Mouse (Mus musculus): Measurements from ENCODE around the gene Il11ra2. TPM values are rescaled to one million over a fixed set of nuclear protein-coding genes. Genes with fewer than 3 reads are reported as not detected.
"Not testable (repeated sequence)": the region's sequence is repeated elsewhere in the genome, so short reads cannot be mapped to it uniquely, and the experiment has no call there.

Gene Il11ra2
- not detected in 2 replicates for polyA plus RNA-seq (2012; rRNA removed)

DNA sequence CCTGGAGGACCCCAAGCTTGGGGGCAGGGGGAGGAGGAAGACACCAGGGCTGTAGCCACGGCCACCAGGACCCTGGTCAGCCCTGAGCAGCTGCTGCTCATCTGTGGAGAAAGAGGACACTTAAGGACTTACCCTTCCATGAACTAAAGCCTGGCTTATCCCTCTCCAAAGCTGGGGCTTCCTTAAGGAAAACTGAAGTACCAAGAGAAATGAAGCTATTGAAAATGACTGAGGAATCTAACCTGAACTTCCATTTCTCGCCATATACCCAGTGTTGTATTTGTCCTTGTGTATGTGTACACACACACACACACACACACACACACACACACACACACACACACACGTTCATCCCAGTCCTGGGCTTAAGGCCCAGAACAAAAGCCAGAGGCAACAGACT is at the start of gene Il11ra2:
Gene Il11ra2, minus strand, starts transcription at position 101 of the 400 bp plus-strand sequence.
- not testable (repeated sequence) for H3K4me1 ChIP-seq (ENCODE audit: control insufficient read depth, insufficient read depth, insufficient read length, low read length); H3K36me3 ChIP-seq (ENCODE audit: control insufficient read depth, insufficient read depth, low read length); H3K27ac ChIP-seq (ENCODE audit: insufficient read depth, low read depth, low read length); H3K4me3 ChIP-seq (ENCODE audit: low read depth, low read length); H3K27me3 ChIP-seq (ENCODE audit: control insufficient read depth, insufficient read depth, low read length)
- WGBS, result no CpG with 5 or more reads among the region's 3 CpGs

DNA sequence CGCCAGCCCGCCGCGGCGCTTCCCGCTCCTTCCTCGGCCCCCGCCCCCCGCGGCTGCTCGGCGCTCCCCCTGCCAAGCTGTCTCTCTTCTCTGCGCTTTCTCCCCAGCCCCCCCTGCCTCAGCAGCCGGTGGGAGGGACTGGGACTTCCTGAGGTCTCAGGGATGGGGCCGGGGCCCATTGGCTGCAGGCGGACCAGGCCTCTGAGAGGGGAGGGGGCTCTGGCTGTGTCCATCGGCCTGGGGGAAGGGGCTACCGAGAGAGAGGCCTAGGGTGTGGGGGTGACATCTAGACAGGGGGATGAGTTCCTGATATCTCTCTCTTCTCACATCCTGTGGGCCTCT is 20.5 kb upstream of the Il11ra2 start:
- not testable (repeated sequence) for H3K36me3 ChIP-seq (ENCODE audit: control insufficient read depth, insufficient read depth, low read length); H3K27ac ChIP-seq (ENCODE audit: insufficient read depth, low read depth, low read length); H3K27me3 ChIP-seq (ENCODE audit: control insufficient read depth, insufficient read depth, low read length); H3K4me3 ChIP-seq (ENCODE audit: low read depth, low read length); H3K4me1 ChIP-seq (ENCODE audit: control insufficient read depth, insufficient read depth, insufficient read length, low read length)
- WGBS, result no CpG with 5 or more reads among the region's 18 CpGs

DNA sequence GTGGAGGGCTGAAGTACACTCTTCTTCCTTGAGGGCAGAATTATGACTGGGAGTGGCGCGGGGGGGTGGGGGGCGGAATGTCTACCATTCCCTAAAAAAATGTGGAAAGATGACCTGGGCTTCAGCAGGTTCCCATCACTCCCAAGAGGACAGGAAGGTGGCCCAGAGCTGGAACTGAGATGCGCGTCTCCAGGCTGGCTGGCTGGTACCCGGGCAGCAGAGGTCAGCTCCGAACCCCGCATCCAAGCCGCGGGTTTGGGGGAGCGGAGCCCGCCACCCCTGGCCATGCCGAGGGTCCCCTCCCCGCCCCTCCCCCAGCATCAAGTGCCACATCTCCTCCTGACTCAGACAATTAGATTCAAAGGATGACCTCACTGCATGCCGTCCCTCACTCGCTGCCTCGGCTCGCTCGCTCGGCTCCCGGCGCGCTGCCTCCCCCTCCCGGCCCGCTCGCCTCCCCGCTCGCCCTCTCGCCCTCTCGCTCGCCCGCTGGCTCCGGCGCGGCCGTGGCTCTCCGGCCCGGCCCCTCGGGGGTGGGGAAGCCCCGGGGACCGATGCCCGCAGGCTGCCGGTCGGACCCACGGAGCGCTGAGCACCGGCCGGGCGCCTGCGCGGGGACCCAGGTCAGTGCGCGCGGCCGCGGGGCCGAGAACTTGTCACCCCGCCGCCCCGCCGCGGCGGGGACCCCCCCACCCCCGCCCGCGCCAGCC is 19.9 kb upstream of the Il11ra2 start:
- no CpG with 5 or more reads among the region's 66 CpGs for WGBS
- H3K27ac ChIP-seq (ENCODE audit: insufficient read depth, low read depth, low read length), result not testable (repeated sequence)

DNA sequence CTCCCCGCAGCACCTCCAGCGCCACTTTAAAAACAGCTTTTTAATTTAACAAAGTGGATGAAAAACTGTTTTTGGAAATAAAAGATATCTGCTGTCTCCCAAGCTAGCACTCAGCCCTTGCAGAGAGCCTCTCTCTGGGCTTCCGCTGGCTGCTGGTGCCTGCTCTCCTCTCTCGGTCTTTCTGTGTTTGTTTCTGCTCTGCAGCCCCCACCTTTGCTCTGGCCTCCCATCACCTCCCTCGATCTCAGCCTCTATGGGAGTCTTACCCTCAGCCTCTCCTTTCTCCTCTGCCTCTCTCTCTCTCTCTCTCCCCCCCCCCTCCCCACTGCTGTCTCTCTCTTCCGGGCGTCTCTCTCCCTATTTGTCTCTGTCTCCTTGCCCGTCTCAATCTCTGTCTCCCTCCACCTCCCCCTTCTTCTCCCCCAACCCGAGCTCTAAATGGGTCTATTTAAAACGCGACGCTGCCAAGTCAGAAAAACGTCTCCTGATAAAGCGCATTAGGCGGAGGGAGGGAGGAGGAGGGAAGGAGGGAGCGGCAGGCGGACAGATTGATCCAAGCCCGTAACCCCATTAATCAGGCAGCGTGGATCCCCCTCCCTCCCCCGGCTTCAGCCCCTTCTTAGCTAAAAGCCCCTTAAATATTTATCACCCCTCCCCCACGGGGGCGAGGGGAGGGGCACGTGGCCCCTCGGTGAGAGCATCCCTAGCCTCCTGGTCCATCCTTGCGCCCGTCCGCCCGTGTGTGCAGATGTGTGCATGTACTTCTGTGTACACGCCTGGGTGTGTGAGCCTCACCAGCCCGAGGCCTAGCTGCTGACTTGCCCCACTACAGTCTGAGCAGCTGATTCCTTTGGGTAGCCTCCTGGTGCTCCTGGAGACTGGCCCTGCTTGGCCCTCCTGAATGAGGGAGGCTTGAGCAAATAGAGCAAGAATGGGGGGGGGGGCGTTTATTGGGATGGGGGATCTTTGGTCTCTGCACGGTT is 19.0 kb upstream of the Il11ra2 start:
- no CpG with 5 or more reads among the region's 32 CpGs for WGBS

More for the DNA sequence above, 19.9 kb upstream of the Il11ra2 start:
- not testable (repeated sequence) for H3K27me3 ChIP-seq (ENCODE audit: control insufficient read depth, insufficient read depth, low read length); H3K36me3 ChIP-seq (ENCODE audit: control insufficient read depth, insufficient read depth, low read length); H3K4me1 ChIP-seq (ENCODE audit: control insufficient read depth, insufficient read depth, insufficient read length, low read length); H3K4me3 ChIP-seq (ENCODE audit: low read depth, low read length)

DNA sequence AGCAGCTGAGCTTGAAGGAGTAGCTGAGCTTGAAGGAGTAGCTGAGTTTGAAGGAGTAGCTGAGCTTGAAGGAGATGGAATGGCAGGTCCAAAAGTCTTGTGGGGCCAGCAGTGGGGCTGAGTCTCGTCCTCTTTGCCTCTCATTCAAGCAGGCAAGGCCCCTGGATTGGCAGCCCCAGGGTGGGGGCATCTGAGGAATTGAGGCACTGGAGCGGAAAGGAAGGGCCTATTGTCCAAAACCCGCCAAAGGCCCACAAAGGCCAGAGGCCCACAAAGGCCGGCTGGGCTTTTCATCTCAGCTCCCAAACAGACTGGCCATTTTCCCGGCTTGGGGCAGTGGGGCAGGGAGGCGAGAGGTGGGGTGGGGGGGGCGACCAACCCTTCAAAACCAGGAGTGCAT is 17.7 kb upstream of the Il11ra2 start:
- WGBS, result no CpG with 5 or more reads among the region's 7 CpGs
- H3K36me3 ChIP-seq (ENCODE audit: control insufficient read depth, insufficient read depth, low read length); H3K27ac ChIP-seq (ENCODE audit: insufficient read depth, low read depth, low read length); H3K27me3 ChIP-seq (ENCODE audit: control insufficient read depth, insufficient read depth, low read length); H3K4me3 ChIP-seq (ENCODE audit: low read depth, low read length); H3K4me1 ChIP-seq (ENCODE audit: control insufficient read depth, insufficient read depth, insufficient read length, low read length): not testable (repeated sequence)

More for the DNA sequence above, 19.0 kb upstream of the Il11ra2 start:
- not testable (repeated sequence) for H3K36me3 ChIP-seq (ENCODE audit: control insufficient read depth, insufficient read depth, low read length); H3K27ac ChIP-seq (ENCODE audit: insufficient read depth, low read depth, low read length); H3K4me1 ChIP-seq (ENCODE audit: control insufficient read depth, insufficient read depth, insufficient read length, low read length); H3K27me3 ChIP-seq (ENCODE audit: control insufficient read depth, insufficient read depth, low read length); H3K4me3 ChIP-seq (ENCODE audit: low read depth, low read length)

DNA sequence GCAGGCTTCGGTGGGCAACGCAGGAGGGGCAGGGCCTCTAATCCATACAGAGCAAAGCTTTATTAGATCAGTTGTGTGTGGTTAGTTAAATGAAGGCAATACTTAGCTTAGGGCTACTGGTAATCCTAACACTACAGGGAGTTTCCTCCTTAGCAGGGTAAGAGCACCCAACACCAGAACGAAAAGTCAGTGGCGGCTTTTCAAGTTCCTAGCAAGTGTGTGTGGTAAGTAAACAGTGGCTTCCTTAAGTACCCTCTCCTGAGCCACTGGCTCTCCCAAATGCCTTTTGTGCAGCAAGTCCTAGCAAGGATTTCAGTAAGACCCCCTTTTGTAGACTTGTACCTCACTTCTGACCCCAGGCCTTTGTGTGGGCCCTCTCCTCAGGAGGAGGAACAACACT is 13.7 kb upstream of the Il11ra2 start:
- H3K36me3 ChIP-seq (ENCODE audit: control insufficient read depth, insufficient read depth, low read length); H3K27ac ChIP-seq (ENCODE audit: insufficient read depth, low read depth, low read length); H3K27me3 ChIP-seq (ENCODE audit: control insufficient read depth, insufficient read depth, low read length); H3K4me3 ChIP-seq (ENCODE audit: low read depth, low read length); H3K4me1 ChIP-seq (ENCODE audit: control insufficient read depth, insufficient read depth, insufficient read length, low read length): not testable (repeated sequence)
- no CpG with 5 or more reads among the region's 4 CpGs for WGBS

DNA sequence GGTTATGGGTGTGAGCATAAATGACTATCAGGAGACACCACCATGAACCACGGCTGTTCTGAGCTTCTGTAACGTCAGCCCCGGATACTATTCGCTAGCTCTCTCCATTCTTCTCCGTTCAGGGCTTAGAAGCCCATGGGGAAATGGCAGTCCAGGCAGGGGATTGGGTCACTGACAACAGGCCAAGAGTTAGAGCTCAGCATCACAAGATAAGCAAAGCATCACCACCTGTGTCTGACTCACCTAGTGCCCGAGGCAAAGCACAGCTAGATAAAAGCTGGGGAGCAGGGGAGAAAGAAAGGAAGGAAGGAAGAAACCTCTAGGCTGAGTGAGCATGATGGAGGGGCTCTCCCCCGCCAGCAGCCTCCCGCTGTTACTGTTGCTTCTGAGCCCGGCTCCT is 6.7 kb downstream of the Il11ra2 start, which contains the start of gene Ccl27b:
Gene Ccl27b, plus strand, starts transcription at position 301 of the 400 bp plus-strand sequence.
- H3K36me3 ChIP-seq (ENCODE audit: control insufficient read depth, insufficient read depth, low read length); H3K4me1 ChIP-seq (ENCODE audit: control insufficient read depth, insufficient read depth, insufficient read length, low read length); H3K27me3 ChIP-seq (ENCODE audit: control insufficient read depth, insufficient read depth, low read length); H3K27ac ChIP-seq (ENCODE audit: insufficient read depth, low read depth, low read length); H3K4me3 ChIP-seq (ENCODE audit: low read depth, low read length): not testable (repeated sequence)
- WGBS, result no CpG with 5 or more reads among the region's 9 CpGs

DNA sequence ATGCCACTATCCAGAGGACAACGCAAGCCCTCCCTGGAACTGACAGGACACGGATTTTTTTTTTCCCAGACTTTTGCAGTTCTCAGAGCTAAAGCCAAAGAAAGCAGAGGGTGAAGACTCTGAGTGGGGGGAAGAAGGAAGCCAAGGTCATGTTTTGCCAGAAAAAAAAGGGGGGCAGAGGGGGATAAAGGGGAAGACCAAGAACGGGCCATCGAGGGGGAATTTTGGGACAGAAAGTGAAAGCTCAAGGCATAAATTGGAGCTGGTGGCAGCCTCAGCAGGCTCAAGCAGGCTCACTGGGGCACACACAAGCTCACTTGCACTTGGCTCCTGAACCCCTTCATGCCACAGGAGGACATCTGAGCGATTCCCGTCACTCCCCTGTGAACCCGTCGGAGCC is 32.3 kb downstream of the Il11ra2 start, which contains the start of gene Gm2564:
Gene Gm2564, plus strand, starts transcription at position 301 of the 400 bp plus-strand sequence.
- not testable (repeated sequence) for H3K27me3 ChIP-seq (ENCODE audit: control insufficient read depth, insufficient read depth, low read length); H3K36me3 ChIP-seq (ENCODE audit: control insufficient read depth, insufficient read depth, low read length); H3K4me1 ChIP-seq (ENCODE audit: control insufficient read depth, insufficient read depth, insufficient read length, low read length); H3K27ac ChIP-seq (ENCODE audit: insufficient read depth, low read depth, low read length); H3K4me3 ChIP-seq (ENCODE audit: low read depth, low read length)
- WGBS, result no CpG with 5 or more reads among the region's 8 CpGs

DNA sequence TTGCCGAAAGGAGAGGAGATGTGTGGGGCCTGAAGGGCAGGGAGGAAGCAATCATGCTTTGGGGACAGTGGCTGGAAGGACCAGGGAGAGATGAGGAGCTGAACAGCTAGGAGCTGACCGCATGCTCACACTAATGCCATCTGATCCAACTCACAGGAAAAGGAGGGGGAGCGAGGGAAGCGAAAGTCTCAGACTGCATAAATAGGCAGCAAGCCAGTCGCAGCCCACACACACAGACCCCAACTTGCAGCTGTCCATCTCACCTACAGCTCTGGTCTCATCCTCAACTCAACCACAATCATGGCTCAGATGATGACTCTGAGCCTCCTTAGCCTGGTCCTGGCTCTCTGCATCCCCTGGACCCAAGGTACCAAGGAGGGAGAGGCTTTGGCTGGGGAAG is 49.8 kb downstream of the Il11ra2 start, which contains the start of gene Gm10591:
Gene Gm10591, plus strand, starts transcription at position 301 of the 400 bp plus-strand sequence.
- not testable (repeated sequence) for H3K36me3 ChIP-seq (ENCODE audit: control insufficient read depth, insufficient read depth, low read length); H3K27ac ChIP-seq (ENCODE audit: insufficient read depth, low read depth, low read length); H3K4me1 ChIP-seq (ENCODE audit: control insufficient read depth, insufficient read depth, insufficient read length, low read length); H3K4me3 ChIP-seq (ENCODE audit: low read depth, low read length); H3K27me3 ChIP-seq (ENCODE audit: control insufficient read depth, insufficient read depth, low read length)
- WGBS, result no CpG with 5 or more reads among the region's 5 CpGs
